Mouse (Mus musculus): ENCODE measurements around the gene Pisd. TPM values are rescaled to one million over a fixed set of nuclear protein-coding genes. Genes with fewer than 3 reads are reported as not detected.

Gene Pisd
- polyA plus RNA-seq, 1 experiment from 2014 or later: 57.2 TPM

GRCm38 (mm10) chr5:32711485-32711884 lies 74.0 kb downstream of the Pisd start:
- ATAC-seq (ENCODE audit: insufficient number of reproducible peaks, low FRiP score, low TSS enrichment, low read depth): no peak
- Histone ChIP-seq H3K4me2 (ENCODE audit: low read depth, severe bottlenecking) (no peak overlapping the region), H3K4me1 (ENCODE audit: control insufficient read depth, insufficient read depth, low read length) (no peaks in the 10 kb centered on the region), H3K27ac (replicated peaks; ENCODE audit: low read depth, low read length) (no peak overlapping the region), H3K4me3 (ENCODE audit: low read depth, low read length) (no peak overlapping the region), H3K36me3 (ENCODE audit: control insufficient read depth, insufficient read depth, low read length) (no peaks in the 10 kb centered on the region), H3K9ac (ENCODE audit: low read length) (no peak overlapping the region), H3K9me3 (ENCODE audit: control insufficient read depth, low read length) (no peaks in the 10 kb centered on the region), H3K27me3 (ENCODE audit: control insufficient read depth, insufficient read depth, low read length) (no peaks in the 10 kb centered on the region)
- WGBS: 73% methylated on average over 5 of the region's 5 CpGs
- DNase-seq (ENCODE audit: low spot score): no peak

DNA sequence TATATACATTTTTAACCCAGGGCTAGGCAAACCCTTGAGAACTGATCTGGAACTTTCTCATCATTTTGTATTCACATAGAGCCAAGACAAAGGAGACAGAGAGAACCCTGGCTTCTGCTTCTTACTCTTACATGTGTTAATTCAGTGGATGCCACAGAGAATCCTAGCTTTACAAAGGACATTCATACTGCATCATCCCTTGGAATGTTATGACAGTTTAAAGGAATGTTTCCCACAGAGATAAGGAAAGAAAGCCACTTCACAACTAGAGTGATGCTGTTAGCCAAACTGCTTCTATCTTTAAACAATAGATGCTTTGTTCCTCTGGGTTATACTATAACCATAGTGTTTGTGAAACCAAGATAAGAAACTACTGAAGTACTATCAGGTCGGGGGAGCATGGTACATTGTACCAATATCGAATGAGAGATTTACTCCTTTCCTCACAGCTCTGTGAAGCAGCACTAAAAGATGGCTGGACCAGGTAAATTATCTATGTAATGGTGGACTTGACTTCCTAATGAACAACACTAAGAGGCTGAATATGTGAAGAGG lies 79.1 kb downstream of the Pisd start:
- Histone ChIP-seq H3K4me3 (ENCODE audit: low read depth, low read length) (no peak overlapping the region), H3K9me3 (ENCODE audit: control insufficient read depth, low read length) (no peaks in the 10 kb centered on the region), H3K36me3 (ENCODE audit: control insufficient read depth, insufficient read depth, low read length) (no peaks in the 10 kb centered on the region), H3K27ac (replicated peaks; ENCODE audit: low read depth, low read length) (no peak overlapping the region), H3K4me1 (ENCODE audit: control insufficient read depth, insufficient read depth, low read length) (no peaks in the 10 kb centered on the region), H3K27me3 (ENCODE audit: control insufficient read depth, insufficient read depth, low read length) (no peaks in the 10 kb centered on the region), H3K9ac (ENCODE audit: low read length) (no peak overlapping the region), H3K4me2 (ENCODE audit: low read depth, severe bottlenecking) (no peak overlapping the region)
- WGBS: 86% methylated on average over 2 of the region's 2 CpGs
- DNase-seq (ENCODE audit: low spot score) (no peak), ATAC-seq (ENCODE audit: insufficient number of reproducible peaks, low FRiP score, low TSS enrichment, low read depth) (no peak)

GRCm38 (mm10) chr5:32697208-32697867 lies 88.1 kb downstream of the Pisd start:
- Histone ChIP-seq H3K27me3 (ENCODE audit: control insufficient read depth, insufficient read depth, low read length) (no peaks in the 10 kb centered on the region), H3K9me3 (ENCODE audit: control insufficient read depth, low read length) (no peaks in the 10 kb centered on the region), H3K4me2 (ENCODE audit: low read depth, severe bottlenecking) (no peak overlapping the region), H3K36me3 (ENCODE audit: control insufficient read depth, insufficient read depth, low read length) (no peaks in the 10 kb centered on the region), H3K4me1 (ENCODE audit: control insufficient read depth, insufficient read depth, low read length) (no peaks in the 10 kb centered on the region), H3K4me3 (ENCODE audit: low read depth, low read length) (no peak overlapping the region), H3K27ac (replicated peaks; ENCODE audit: low read depth, low read length) (no peak overlapping the region), H3K9ac (ENCODE audit: low read length) (no peak overlapping the region)
- WGBS: 82% methylated on average over 5 of the region's 5 CpGs
- DNase-seq (ENCODE audit: low spot score) (no peak), ATAC-seq (ENCODE audit: insufficient number of reproducible peaks, low FRiP score, low TSS enrichment, low read depth) (no peak)

DNA sequence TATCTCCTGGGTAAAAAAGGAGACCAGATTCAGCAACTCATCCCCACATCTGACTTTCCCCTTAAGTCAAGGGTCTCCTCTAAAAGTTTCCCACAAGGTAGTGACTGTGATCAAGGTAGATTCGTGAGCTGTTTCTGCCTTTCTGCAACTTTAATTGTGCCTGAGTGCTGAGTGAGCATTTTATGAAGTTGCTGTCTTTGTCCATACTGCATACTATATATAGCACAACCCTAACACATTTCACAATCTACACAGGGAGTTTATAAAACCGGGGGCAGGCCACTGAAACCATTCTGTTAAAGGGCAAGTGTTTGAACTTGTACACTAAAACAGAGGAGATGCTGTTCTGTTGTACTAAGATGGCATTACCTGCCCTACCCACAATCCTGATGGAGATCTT lies 92.0 kb downstream of the Pisd start:
- 68% methylated on average over 2 of the region's 2 CpGs for WGBS
- no peaks in the 10 kb centered on the region for H3K9me3 ChIP-seq (ENCODE audit: control insufficient read depth, low read length)
- H3K4me1 ChIP-seq (ENCODE audit: control insufficient read depth, insufficient read depth, low read length): no peaks in the 10 kb centered on the region
- H3K27me3 ChIP-seq (ENCODE audit: control insufficient read depth, insufficient read depth, low read length): no peaks in the 10 kb centered on the region
- ATAC-seq (ENCODE audit: insufficient number of reproducible peaks, low FRiP score, low TSS enrichment, low read depth) (no peak), DNase-seq (ENCODE audit: low spot score) (no peak)
- no peak overlapping the region for H3K27ac ChIP-seq (replicated peaks; ENCODE audit: low read depth, low read length)
- H3K36me3 ChIP-seq (ENCODE audit: control insufficient read depth, insufficient read depth, low read length): no peaks in the 10 kb centered on the region
- H3K9ac ChIP-seq (ENCODE audit: low read length): no peak overlapping the region
- no peak overlapping the region for H3K4me2 ChIP-seq (ENCODE audit: low read depth, severe bottlenecking)
- H3K4me3 ChIP-seq (ENCODE audit: low read depth, low read length): no peak overlapping the region

Other genes with a start within 250 kb of the Pisd start
- gene Yes1, start 174.5 kb downstream of the Pisd start, polyA plus RNA-seq (2014; fragmentation: Nextera tagmentation; extraction: Ambion mirVana): 36.4 and 39.9 TPM in 2 replicates
- gene Gm20671, start 41.5 kb upstream of the Pisd start, polyA plus RNA-seq (2014; fragmentation: Nextera tagmentation; extraction: Ambion mirVana): not detected in 2 replicates
- 11.8 and 13.8 TPM in 2 replicates for gene Prr14l, start 68.6 kb upstream of the Pisd start, polyA plus RNA-seq (2014; fragmentation: Nextera tagmentation; extraction: Ambion mirVana)
- 30.4 and 38.4 TPM in 2 replicates for gene Depdc5, start 78.1 kb upstream of the Pisd start, polyA plus RNA-seq (2014; fragmentation: Nextera tagmentation; extraction: Ambion mirVana)
- 382 and 389 TPM in 2 replicates for gene Ywhah, start 233.2 kb upstream of the Pisd start, polyA plus RNA-seq (2014; fragmentation: Nextera tagmentation; extraction: Ambion mirVana)